Mouse (Mus musculus): ENCODE results near the gene Gm20683. TPM values are rescaled to one million over a fixed set of nuclear protein-coding genes. Genes with fewer than 3 reads are reported as not detected.

Gm20683 gene
- polyA plus RNA-seq, 1 experiment from 2014 or later = 2.7 TPM

DNA sequence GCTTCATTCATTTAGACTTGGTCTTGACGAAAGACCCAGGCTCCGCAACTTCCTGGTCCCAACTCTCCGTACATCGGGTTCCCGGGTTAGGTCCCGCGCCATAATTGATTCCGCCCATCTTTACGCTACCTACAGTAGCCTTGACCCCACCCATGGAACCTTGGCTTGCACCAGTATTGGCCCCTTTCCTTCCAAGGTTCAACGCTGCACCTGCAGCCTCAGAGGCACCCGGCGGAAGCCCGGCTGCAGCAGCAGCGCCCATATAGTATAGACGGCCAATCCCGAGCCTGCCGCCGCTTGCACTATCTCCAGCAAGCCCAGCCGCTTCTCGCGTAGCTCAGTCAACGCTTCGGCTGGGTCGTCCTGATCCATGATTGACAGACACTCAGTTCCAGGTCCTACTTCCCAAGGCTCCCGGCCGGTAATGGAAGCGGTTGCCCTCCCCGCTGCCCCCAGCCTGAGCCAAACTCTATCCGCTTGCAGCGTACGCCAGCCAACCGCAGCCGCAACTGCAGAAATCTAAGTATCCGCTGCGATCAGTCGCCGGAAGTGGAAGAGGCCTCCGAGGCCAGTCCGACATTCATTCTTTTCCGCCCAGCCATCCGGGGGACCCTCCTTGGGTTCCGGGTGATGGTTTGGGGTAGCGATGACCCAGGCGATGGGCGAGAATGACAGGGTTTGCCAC, 49.6 kb downstream of the Gm20683 start:
- H3K9ac ChIP-seq (ENCODE audit: low read depth, low read length) = peak overlapping the region; percentile 73
- peak overlapping the region; percentile 53 for H3K4me3 ChIP-seq (replicated peaks; ENCODE audit: low read depth, low read length)
- peak overlapping the region; percentile 93 for H3K27ac ChIP-seq
- ATAC-seq (replicated peaks; ENCODE audit: low FRiP score, low read depth) (peak; percentile 64; the same call in 1 of the 2 replicates), DNase-seq (ENCODE audit: low spot score) (peak; percentile 90)
- no peaks in the 10 kb centered on the region for H3K9me3 ChIP-seq (replicated peaks; ENCODE audit: low read length)
- H3K4me2 ChIP-seq (ENCODE audit: low read length) = peak overlapping the region; percentile 86
- no peak for TF ChIP-seq CTCF (IDR thresholded peaks at IDR 0.05; ENCODE audit: low read depth)
- H3K36me3 ChIP-seq (ENCODE audit: insufficient read depth, low read length) = no peaks in the 10 kb centered on the region
- H3K27me3 ChIP-seq (ENCODE audit: insufficient read depth, low read length) = no peaks in the 10 kb centered on the region
- under 1% methylated on average over 45 of the region's 45 CpGs for WGBS
- peaks cover 37% of the 10 kb centered on the region for H3K4me1 ChIP-seq (replicated peaks; ENCODE audit: insufficient read depth, low read length)

DNA sequence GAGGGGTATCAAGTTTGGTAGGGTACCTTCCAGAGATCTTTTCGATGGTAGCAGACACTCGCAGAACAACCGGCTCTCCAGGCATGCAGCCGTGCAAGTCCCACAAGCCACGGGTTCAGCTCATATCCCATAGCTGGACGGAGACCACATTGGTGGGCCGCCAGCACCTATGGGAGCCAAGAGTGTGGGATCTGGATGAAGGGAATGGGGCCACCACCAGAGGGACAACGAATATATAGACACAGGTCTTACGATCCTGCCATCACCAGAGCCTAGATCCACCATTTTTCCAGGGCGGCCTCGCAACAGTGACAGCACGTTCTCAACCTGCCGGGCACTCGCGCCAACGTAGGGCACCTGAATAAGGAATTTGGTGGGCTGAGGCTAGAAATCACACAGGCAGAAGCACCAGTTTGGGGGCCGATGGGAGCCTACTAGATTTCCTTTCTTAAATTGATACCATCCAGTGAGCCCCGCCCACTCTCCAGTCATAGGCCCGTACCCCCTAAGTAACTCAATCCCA, 50.2 kb downstream of the Gm20683 start:
- DNase-seq (ENCODE audit: low spot score) = peak; percentile 9
- Histone ChIP-seq H3K9ac (ENCODE audit: low read depth, low read length) (peak overlapping the region; percentile 73), H3K27ac (peak overlapping the region; percentile 93), H3K4me2 (ENCODE audit: low read length) (peak overlapping the region; percentile 86), H3K36me3 (ENCODE audit: insufficient read depth, low read length) (no peaks in the 10 kb centered on the region), H3K4me3 (replicated peaks; ENCODE audit: low read depth, low read length) (peak overlapping the region; percentile 53), H3K4me1 (replicated peaks; ENCODE audit: insufficient read depth, low read length) (peaks cover 37% of the 10 kb centered on the region), H3K9me3 (replicated peaks; ENCODE audit: low read length) (no peaks in the 10 kb centered on the region), H3K27me3 (ENCODE audit: insufficient read depth, low read length) (no peaks in the 10 kb centered on the region)
- WGBS = 20% methylated on average over 19 of the region's 19 CpGs
- ATAC-seq (replicated peaks; ENCODE audit: low FRiP score, low read depth) = no peak
- TF ChIP-seq CTCF (IDR thresholded peaks at IDR 0.05; ENCODE audit: low read depth) = peak; percentile 23; the same call in 1 of the 2 replicates

GRCm38 (mm10) chr17:25786781-25787504, 54.6 kb downstream of the Gm20683 start:
- H3K36me3 ChIP-seq (ENCODE audit: insufficient read depth, low read length) = peaks cover 18% of the 10 kb centered on the region
- H3K9ac ChIP-seq (ENCODE audit: low read depth, low read length) = no peak overlapping the region
- no peak overlapping the region for H3K4me2 ChIP-seq (ENCODE audit: low read length)
- ATAC-seq (replicated peaks; ENCODE audit: low FRiP score, low read depth) (no peak), DNase-seq (ENCODE audit: low spot score) (no peak)
- no peak overlapping the region for H3K27ac ChIP-seq
- no peaks in the 10 kb centered on the region for H3K9me3 ChIP-seq (replicated peaks; ENCODE audit: low read length)
- no peak overlapping the region for H3K4me3 ChIP-seq (replicated peaks; ENCODE audit: low read depth, low read length)
- TF ChIP-seq CTCF (IDR thresholded peaks at IDR 0.05; ENCODE audit: low read depth) = no peak
- H3K4me1 ChIP-seq (replicated peaks; ENCODE audit: insufficient read depth, low read length) = peaks cover 21% of the 10 kb centered on the region; the same call in 1 of the 2 replicates
- no peaks in the 10 kb centered on the region for H3K27me3 ChIP-seq (ENCODE audit: insufficient read depth, low read length)
- WGBS = 93% methylated on average over 9 of the region's 9 CpGs

DNA sequence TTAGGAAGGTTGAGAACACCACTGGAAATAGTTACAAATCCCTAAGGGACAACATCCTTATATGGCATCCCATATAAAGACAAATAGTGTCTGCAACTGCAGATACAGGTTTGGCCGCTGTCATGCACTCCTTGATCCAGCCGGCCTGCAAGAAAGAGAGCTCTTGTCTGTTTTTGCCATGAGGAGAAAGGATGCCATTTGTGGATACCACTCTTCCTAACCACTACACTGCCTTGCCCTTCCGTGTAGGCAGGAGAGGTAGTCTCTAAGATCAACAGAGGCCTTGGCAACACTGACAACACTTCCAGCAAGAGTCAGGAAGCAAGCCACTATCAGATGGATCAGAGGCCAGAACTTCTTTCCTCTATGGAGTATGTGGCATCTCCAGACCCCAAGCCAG, 55.3 kb downstream of the Gm20683 start, which contains the start of gene Ccdc78:
Ccdc78 (plus strand) TSS at position 301 of the 400 bp plus-strand sequence.
- DNase-seq (ENCODE audit: low spot score) = no peak
- peaks cover 24% of the 10 kb centered on the region for H3K36me3 ChIP-seq (ENCODE audit: insufficient read depth, low read length)

DNA sequence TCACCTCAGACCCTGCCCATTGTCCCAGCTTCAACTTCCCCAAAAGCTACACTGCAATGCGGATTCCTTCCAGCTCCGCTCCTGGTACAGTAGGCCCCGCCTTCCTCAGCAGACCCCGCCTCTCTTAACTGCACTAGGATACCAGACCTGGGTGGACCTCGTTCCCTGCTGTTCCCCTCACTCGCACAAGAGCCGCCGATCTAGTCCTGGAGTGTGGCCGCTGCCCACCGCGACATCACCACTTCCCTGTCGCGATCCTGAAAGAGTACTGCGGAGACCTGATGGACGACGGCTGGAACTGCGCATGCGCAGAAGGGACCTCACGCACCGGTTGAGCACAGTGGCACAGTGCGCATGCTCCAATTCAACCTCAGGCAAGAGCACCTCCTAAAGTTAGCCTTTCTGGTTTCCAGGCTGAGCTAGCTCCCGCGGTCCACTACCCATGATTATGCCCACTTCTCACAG, 56.2 kb downstream of the Gm20683 start, which contains the start of gene Haghl:
Haghl (minus strand) TSS at position 393 of the 465 bp plus-strand sequence.
- WGBS = under 1% methylated on average over 23 of the region's 23 CpGs
- H3K4me3 ChIP-seq (replicated peaks; ENCODE audit: low read depth, low read length) = peak within 1 kb of the TSS; percentile 63
- DNase-seq (ENCODE audit: low spot score) = peak; percentile 98
- H3K4me2 ChIP-seq (ENCODE audit: low read length) = peak within 1 kb of the TSS; percentile 83
- H3K36me3 ChIP-seq (ENCODE audit: insufficient read depth, low read length) = peaks cover 28% of the 10 kb centered on the region
- H3K27ac ChIP-seq = peak within 1 kb of the TSS; percentile 67; the same call in 1 of the 2 replicates
- ATAC-seq (replicated peaks; ENCODE audit: low FRiP score, low read depth) = peak; percentile 76
- peaks cover 10% of the 10 kb centered on the region; the same call in 1 of the 2 replicates for H3K4me1 ChIP-seq (replicated peaks; ENCODE audit: insufficient read depth, low read length)
- no peaks in the 10 kb centered on the region for H3K9me3 ChIP-seq (replicated peaks; ENCODE audit: low read length)
- peak; percentile 25; the same call in 1 of the 2 replicates for TF ChIP-seq CTCF (IDR thresholded peaks at IDR 0.05; ENCODE audit: low read depth)
- H3K9ac ChIP-seq (ENCODE audit: low read depth, low read length) = peak within 1 kb of the TSS; percentile 59
- H3K27me3 ChIP-seq (ENCODE audit: insufficient read depth, low read length) = no peaks in the 10 kb centered on the region

More for the DNA sequence above, 55.3 kb downstream of the Gm20683 start, which contains the start of gene Ccdc78:
- no peak for ATAC-seq (replicated peaks; ENCODE audit: low FRiP score, low read depth)
- 79% methylated on average over 3 of the region's 3 CpGs for WGBS
- Histone ChIP-seq H3K9me3 (replicated peaks; ENCODE audit: low read length) (no peaks in the 10 kb centered on the region), H3K27me3 (ENCODE audit: insufficient read depth, low read length) (no peaks in the 10 kb centered on the region), H3K9ac (ENCODE audit: low read depth, low read length) (peak within 1 kb of the TSS; percentile 59), H3K4me2 (ENCODE audit: low read length) (peak within 1 kb of the TSS; percentile 83), H3K4me3 (replicated peaks; ENCODE audit: low read depth, low read length) (peak within 1 kb of the TSS; percentile 63), H3K27ac (peak within 1 kb of the TSS; percentile 67; the same call in 1 of the 2 replicates), H3K4me1 (replicated peaks; ENCODE audit: insufficient read depth, low read length) (peaks cover 17% of the 10 kb centered on the region; the same call in 1 of the 2 replicates)
- no peak for TF ChIP-seq CTCF (IDR thresholded peaks at IDR 0.05; ENCODE audit: low read depth)

Small RNAs within 50 kb of the gene (microRNA-seq; reads per million reads assigned to microRNA genes)
- 0.60 reads per million for gene Mir3082

Other genes starting within 250 kb of the Gm20683 start
- gene Gng13, start 124.6 kb downstream of the Gm20683 start, polyA plus RNA-seq (2015; fragmentation: Nextera tagmentation; extraction: Ambion mirVana) = 0.70 TPM in 2 replicates
- 10.3 and 13.8 TPM in 2 replicates for gene Chtf18, start 114.3 kb downstream of the Gm20683 start, polyA plus RNA-seq (2015; fragmentation: Nextera tagmentation; extraction: Ambion mirVana)
- gene Rpusd1, start 114.1 kb downstream of the Gm20683 start, polyA plus RNA-seq (2015; fragmentation: Nextera tagmentation; extraction: Ambion mirVana) = 14.9 and 16.5 TPM in 2 replicates
- gene Mslnl, start 105.7 kb downstream of the Gm20683 start, polyA plus RNA-seq (2015; fragmentation: Nextera tagmentation; extraction: Ambion mirVana) = not detected in 2 replicates
- 6.6 and 9.6 TPM in 2 replicates for gene Msln, start 87.4 kb downstream of the Gm20683 start, polyA plus RNA-seq (2015; fragmentation: Nextera tagmentation; extraction: Ambion mirVana)
- 34.5 and 35.3 TPM in 2 replicates for gene Narfl, start 68.0 kb downstream of the Gm20683 start, polyA plus RNA-seq (2015; fragmentation: Nextera tagmentation; extraction: Ambion mirVana)
- gene Haghl, start 56.1 kb downstream of the Gm20683 start, polyA plus RNA-seq (2015; fragmentation: Nextera tagmentation; extraction: Ambion mirVana) = 79.9 and 80.0 TPM in 2 replicates
- 0.13 and 0.17 TPM in 2 replicates for gene Ccdc78, start 55.2 kb downstream of the Gm20683 start, polyA plus RNA-seq (2015; fragmentation: Nextera tagmentation; extraction: Ambion mirVana)
- gene Fam173a, start 48.9 kb downstream of the Gm20683 start, polyA plus RNA-seq (2015; fragmentation: Nextera tagmentation; extraction: Ambion mirVana) = 112 and 117 TPM in 2 replicates
- gene AC134908.4, start 46.1 kb downstream of the Gm20683 start, polyA plus RNA-seq (2015; fragmentation: Nextera tagmentation; extraction: Ambion mirVana) = 0.82 TPM in 1 of 2 replicates, not detected in the other
- gene Metrn, start 44.6 kb downstream of the Gm20683 start, polyA plus RNA-seq (2015; fragmentation: Nextera tagmentation; extraction: Ambion mirVana) = 45.4 and 50.9 TPM in 2 replicates
- 0.34 and 0.56 TPM in 2 replicates for gene Fbxl16, start 32.7 kb downstream of the Gm20683 start, polyA plus RNA-seq (2015; fragmentation: Nextera tagmentation; extraction: Ambion mirVana)
- gene Wdr24, start 18.1 kb downstream of the Gm20683 start, polyA plus RNA-seq (2015; fragmentation: Nextera tagmentation; extraction: Ambion mirVana) = 21.0 and 22.1 TPM in 2 replicates
- 53.1 and 54.5 TPM in 2 replicates for gene Jmjd8, start 12.9 kb downstream of the Gm20683 start, polyA plus RNA-seq (2015; fragmentation: Nextera tagmentation; extraction: Ambion mirVana)
- gene Stub1, start 8.4 kb downstream of the Gm20683 start, polyA plus RNA-seq (2015; fragmentation: Nextera tagmentation; extraction: Ambion mirVana) = 267 and 287 TPM in 2 replicates
- gene Rhbdl1, start 4.5 kb downstream of the Gm20683 start, polyA plus RNA-seq (2015; fragmentation: Nextera tagmentation; extraction: Ambion mirVana) = 3.7 and 3.9 TPM in 2 replicates
- 21.1 and 22.4 TPM in 2 replicates for gene Rhot2, start 3.1 kb upstream of the Gm20683 start, polyA plus RNA-seq (2015; fragmentation: Nextera tagmentation; extraction: Ambion mirVana)
- gene Wdr90, start 19.7 kb upstream of the Gm20683 start, polyA plus RNA-seq (2015; fragmentation: Nextera tagmentation; extraction: Ambion mirVana) = 10.6 and 10.7 TPM in 2 replicates
- 128 and 138 TPM in 2 replicates for gene Mcrip2, start 27.0 kb upstream of the Gm20683 start, polyA plus RNA-seq (2015; fragmentation: Nextera tagmentation; extraction: Ambion mirVana)
- gene Mettl26, start 33.3 kb upstream of the Gm20683 start, polyA plus RNA-seq (2015; fragmentation: Nextera tagmentation; extraction: Ambion mirVana) = 106 and 119 TPM in 2 replicates
- 0.38 and 0.51 TPM in 2 replicates for gene Wfikkn1, start 39.1 kb upstream of the Gm20683 start, polyA plus RNA-seq (2015; fragmentation: Nextera tagmentation; extraction: Ambion mirVana)
- 20.4 and 22.1 TPM in 2 replicates for gene Rab40c, start 78.0 kb upstream of the Gm20683 start, polyA plus RNA-seq (2015; fragmentation: Nextera tagmentation; extraction: Ambion mirVana)
- gene Pigq, start 103.2 kb upstream of the Gm20683 start, polyA plus RNA-seq (2015; fragmentation: Nextera tagmentation; extraction: Ambion mirVana) = 69.5 and 70.2 TPM in 2 replicates
- 1.1 and 2.5 TPM in 2 replicates for gene Nhlrc4, start 103.2 kb upstream of the Gm20683 start, polyA plus RNA-seq (2015; fragmentation: Nextera tagmentation; extraction: Ambion mirVana)
- 6.8 and 7.2 TPM in 2 replicates for gene A930017K11Rik, start 110.8 kb upstream of the Gm20683 start, polyA plus RNA-seq (2015; fragmentation: Nextera tagmentation; extraction: Ambion mirVana)
- 17.0 and 19.8 TPM in 2 replicates for gene Capn15, start 144.0 kb upstream of the Gm20683 start, polyA plus RNA-seq (2015; fragmentation: Nextera tagmentation; extraction: Ambion mirVana)
- 35.3 and 40.2 TPM in 2 replicates for gene Rab11fip3, start 227.8 kb upstream of the Gm20683 start, polyA plus RNA-seq (2015; fragmentation: Nextera tagmentation; extraction: Ambion mirVana)
- gene Decr2, start 248.6 kb upstream of the Gm20683 start, polyA plus RNA-seq (2015; fragmentation: Nextera tagmentation; extraction: Ambion mirVana) = 44.8 and 47.3 TPM in 2 replicates

Data from kidney, postnatal 0 days (tissue).